ENCODE assay signal across 9 mouse cellular contexts in the genomic region with DNA sequence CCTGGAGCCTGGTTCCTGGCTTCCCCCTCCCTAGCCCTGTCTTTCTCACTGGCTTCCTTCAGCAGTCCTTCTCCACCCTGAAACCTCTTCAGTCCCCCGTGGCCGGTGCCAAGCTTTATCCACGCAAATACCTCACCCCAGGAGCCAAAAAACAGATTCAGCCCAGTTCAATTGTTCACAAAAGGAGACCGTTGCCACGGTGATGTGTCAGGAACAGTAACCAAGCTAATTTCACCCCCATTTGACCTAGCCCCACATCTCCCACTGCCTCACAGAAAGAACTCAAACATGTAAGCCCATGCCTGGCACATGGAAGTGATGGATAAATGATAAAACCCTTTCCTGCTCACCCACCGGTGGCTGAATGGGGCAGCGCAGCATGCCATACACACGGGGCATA. TPM values are rescaled to one million over a fixed set of nuclear protein-coding genes. Genes with fewer than 3 reads are reported as not detected.
DNase-seq lines count a peak whose midpoint lies in the region; ATAC-seq and TF ChIP-seq lines count a peak whose summit lies in the region.
"Had no signal": no experiment of that assay in that cellular context is flagged by ENCODE, and none has a peak within 500 bp of the region (broad histone marks: within the 10 kb centered on the region; RNA-seq: fewer than 3 reads in every experiment).

No protein-coding gene starts in this region.

- H3K36me3 ChIP-seq in heart, embryonic 12.5 days: no peaks in the 10 kb centered on the region
- H3K36me3 ChIP-seq in kidney, postnatal 0 days (ENCODE audit: insufficient read depth, low read length): no peaks in the 10 kb centered on the region
- H3K36me3 ChIP-seq: G1E had no signal

- no peak for DNase-seq in heart, postnatal 25 days (ENCODE audit: low spot score)
- DNase-seq in thymus, postnatal 4 days: peak; percentile 41
- DNase-seq in thymus, postnatal 10 days (ENCODE audit: low spot score in 2 of 2): no peak
- no peak for DNase-seq in kidney, postnatal 0 days (ENCODE audit: low spot score)
- DNase-seq in retina, postnatal 1 day: peak; percentile 64
- DNase-seq in adrenal gland, postnatal 25 days: no peak
- no peak for DNase-seq in cerebellum, adult 11-12 months

- 29% methylated on average over 8 of the region's 8 CpGs for WGBS in heart, embryonic 12.5 days
- 17% methylated on average over 8 of the region's 8 CpGs for WGBS in kidney, postnatal 0 days

- no peaks in the 10 kb centered on the region for H3K9me3 ChIP-seq in heart, embryonic 12.5 days (replicated peaks)
- H3K9me3 ChIP-seq in kidney, postnatal 0 days (replicated peaks; ENCODE audit: low read length): no peaks in the 10 kb centered on the region
- H3K9me3 ChIP-seq: G1E had no signal

- no peak overlapping the region for H3K27ac ChIP-seq in heart, embryonic 12.5 days (ENCODE audit: poor library complexity, severe bottlenecking)
- peak overlapping the region; percentile 87 for H3K27ac ChIP-seq in kidney, postnatal 0 days

- H3K4me3 ChIP-seq in heart, embryonic 12.5 days: peak overlapping the region; percentile 51
- H3K4me3 ChIP-seq in kidney, postnatal 0 days (replicated peaks; ENCODE audit: low read depth, low read length): peak overlapping the region; percentile 55

- H3K27me3 ChIP-seq in heart, embryonic 12.5 days (replicated peaks): peaks cover 18% of the 10 kb centered on the region
- no peaks in the 10 kb centered on the region for H3K27me3 ChIP-seq in kidney, postnatal 0 days (ENCODE audit: insufficient read depth, low read length)

- ATAC-seq in heart, embryonic 12.5 days (ENCODE audit: insufficient number of reproducible peaks, low FRiP score): no peak
- no peak for ATAC-seq in kidney, postnatal 0 days (replicated peaks; ENCODE audit: low FRiP score, low read depth)

- no peak for TF ChIP-seq CTCF in kidney, postnatal 0 days (IDR thresholded peaks at IDR 0.05; ENCODE audit: low read depth)

- intact Hi-C loops in heart, postnatal 25 days (cut with DNase I): loop anchor here (2.0 kb wide), 1 partner anchor 47 kb away; no protein-coding TSS in a partner anchor

- peak overlapping the region; percentile 72 for H3K9ac ChIP-seq in heart, embryonic 12.5 days
- H3K9ac ChIP-seq in kidney, postnatal 0 days (ENCODE audit: low read depth, low read length): peak overlapping the region; percentile 75

- H3K4me1 ChIP-seq in heart, embryonic 12.5 days (replicated peaks): peaks cover 53% of the 10 kb centered on the region
- peaks cover 38% of the 10 kb centered on the region for H3K4me1 ChIP-seq in kidney, postnatal 0 days (replicated peaks; ENCODE audit: insufficient read depth, low read length)

- H3K4me2 ChIP-seq in heart, embryonic 12.5 days: peak overlapping the region; percentile 88
- peak overlapping the region; percentile 85 for H3K4me2 ChIP-seq in kidney, postnatal 0 days (ENCODE audit: low read length)

RNA-seq across cellular contexts. Expression of a gene that starts 1.6 kb away (rescaled TPM):
- 22.0 and 22.9 TPM in 2 replicates for polyA plus RNA-seq in heart, embryonic 12.5 days (2016; fragmentation: Nextera tagmentation; extraction: Ambion mirVana)
- total RNA-seq in heart, postnatal 25 days (2021): 10 to 100 TPM; 20.7 to 26.5 TPM
- polyA plus RNA-seq in kidney, postnatal 0 days (2015; fragmentation: Nextera tagmentation; extraction: Ambion mirVana): 27.5 and 29.2 TPM in 2 replicates
- total RNA-seq in adrenal gland, postnatal 25 days (2021): 16.9 and 26.0 TPM in 2 replicates

RNA-seq across cellular contexts. Expression of a gene that starts 12.1 kb away (rescaled TPM):
- 52.9 and 55.0 TPM in 2 replicates for polyA plus RNA-seq in heart, embryonic 12.5 days (2016; fragmentation: Nextera tagmentation; extraction: Ambion mirVana)
- total RNA-seq in heart, postnatal 25 days (2021): 10 to 100 TPM; 76.5 to 83.0 TPM
- polyA plus RNA-seq in kidney, postnatal 0 days (2015; fragmentation: Nextera tagmentation; extraction: Ambion mirVana): 86.9 and 108 TPM in 2 replicates
- total RNA-seq in adrenal gland, postnatal 25 days (2021): 92.4 and 108 TPM in 2 replicates

RNA-seq across cellular contexts. Expression of a gene that starts 35.1 kb away (rescaled TPM):
- polyA plus RNA-seq in heart, embryonic 12.5 days (2016; fragmentation: Nextera tagmentation; extraction: Ambion mirVana): 0.14 and 0.15 TPM in 2 replicates
- 1 to 10 TPM; 1.4 to 1.8 TPM for total RNA-seq in heart, postnatal 25 days (2021)
- polyA plus RNA-seq in kidney, postnatal 0 days (2015; fragmentation: Nextera tagmentation; extraction: Ambion mirVana): 1.5 and 2.2 TPM in 2 replicates
- total RNA-seq in adrenal gland, postnatal 25 days (2021): 0.71 and 0.82 TPM in 2 replicates
- polyA plus RNA-seq: G1E had no signal

Comparison
In these comparisons a context has a peak if more than half of its experiments do, and no peak if none do; other contexts are left out.
1. DNase-seq: peak in thymus, postnatal 4 days (single experiment) and retina, postnatal 1 day (single experiment); none in heart, postnatal 25 days (single experiment), thymus, postnatal 10 days (0 of 2), kidney, postnatal 0 days (single experiment), adrenal gland, postnatal 25 days (single experiment) and cerebellum, adult 11-12 months (single experiment).